Mouse (Mus musculus) embryonic facial prominence, embryonic 13.5 days (tissue): Measurements from ENCODE around the gene Grin2c. TPM values are rescaled to one million over a fixed set of nuclear protein-coding genes. Genes with fewer than 3 reads are reported as not detected.

Experiments used
- ATAC-seq: fragments of 200-750 bp; cut with Nextera tagmentation; 2 replicates; pipeline ENCODE4 v1.8.0; 2017; ENCODE audit warnings: low read depth; ENCODE audit not compliant: insufficient number of reproducible peaks, insufficient read depth, low FRiP score, low TSS enrichment
- H3K27ac ChIP-seq: fragments of 300-500 bp; sonication (generic); 2 replicates; pipeline ENCODE4 v1.5.1; 2015; ENCODE audit warnings: moderate library complexity, mild to moderate bottlenecking, inconsistent platforms
- H3K27me3 ChIP-seq: fragments of 300-500 bp; sonication (generic); 2 replicates; pipeline ENCODE4 v1.6.1; 2015; ENCODE audit warnings: mild to moderate bottlenecking, inconsistent platforms
- H3K36me3 ChIP-seq: fragments of 300-500 bp; sonication (generic); 2 replicates; pipeline ENCODE4 v1.6.1; 2015; ENCODE audit warnings: mild to moderate bottlenecking, inconsistent platforms
- H3K4me1 ChIP-seq: fragments of 300-500 bp; sonication (generic); 2 replicates; pipeline ENCODE4 v1.6.1; 2015; ENCODE audit warnings: inconsistent platforms
- H3K4me2 ChIP-seq: fragments of 300-500 bp; sonication (generic); 2 replicates; pipeline ENCODE4 v1.6.1; 2015; ENCODE audit warnings: moderate library complexity, mild to moderate bottlenecking, inconsistent platforms
- H3K4me3 ChIP-seq: fragments of 300-500 bp; sonication (generic); 2 replicates; pipeline ENCODE4 v1.5.1; 2015; ENCODE audit warnings: mild to moderate bottlenecking, inconsistent platforms
- H3K9ac ChIP-seq: fragments of 300-500 bp; sonication (generic); 2 replicates; pipeline ENCODE4 v1.6.1; 2015; ENCODE audit warnings: mild to moderate bottlenecking, inconsistent platforms
- H3K9me3 ChIP-seq: fragments of 300-500 bp; sonication (generic); 2 replicates; pipeline ENCODE4 v1.6.1; 2016; ENCODE audit warnings: inconsistent platforms
- WGBS: fragments of 180-500 bp; shearing (Covaris S2); methylation state at CpG from one replicate; pipeline ENCODE4 v1.1.7; 2015; ENCODE audit warnings: mixed read lengths; 5-methylcytosine and 5-hydroxymethylcytosine counted together
- polyA plus RNA-seq: library from polyadenylated mRNA; unstranded; fragments of >200 nt; fragmentation: Nextera tagmentation; extraction: Ambion mirVana; gene quantifications from 2 replicates; pipeline ENCODE4 v1.2.1, GENCODE M21; 2015

The Grin2c gene
- polyA plus RNA-seq: not detected in 2 replicates

DNA sequence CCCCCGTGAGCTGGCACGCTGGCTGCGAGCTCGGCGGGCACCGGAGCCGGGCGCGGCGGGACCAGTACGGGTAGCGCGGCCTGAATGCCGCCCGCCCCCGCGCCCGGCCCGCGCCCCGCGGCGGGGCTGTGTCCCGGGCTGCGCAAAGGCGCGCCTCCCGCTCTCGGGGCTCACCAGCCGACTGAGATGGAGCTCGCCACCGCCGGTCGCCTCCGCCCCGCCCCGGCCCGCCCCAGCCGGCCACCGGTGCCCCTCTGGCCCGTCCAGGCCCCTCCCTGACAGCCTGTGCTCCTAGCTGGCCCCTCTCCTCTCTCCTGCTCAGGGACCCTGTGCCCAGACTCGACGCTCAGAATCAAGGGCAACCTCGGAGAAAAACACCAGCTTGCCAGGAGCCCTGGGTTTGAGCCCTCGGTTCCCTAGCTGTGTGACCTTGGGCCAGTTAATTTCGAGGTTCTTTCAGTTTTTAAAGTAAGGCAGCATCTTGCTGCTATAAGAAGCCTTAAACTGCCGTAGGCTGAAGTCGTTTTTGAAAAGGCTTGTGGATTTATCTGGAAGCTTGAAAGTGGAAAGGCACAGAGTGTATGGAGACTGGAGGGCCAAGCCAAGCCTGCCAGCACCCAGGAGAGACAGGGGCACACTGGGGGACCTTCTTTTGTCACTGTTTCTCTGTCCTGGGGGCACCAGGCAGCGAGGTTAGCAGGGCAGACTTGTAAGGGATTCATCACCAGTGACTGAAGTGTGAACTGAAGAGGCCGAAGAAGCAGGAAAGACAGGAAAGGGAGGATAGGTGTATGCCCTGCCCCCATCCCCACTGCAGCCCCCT lies at the start of gene Grin2c:
Gene Grin2c, minus strand, starts transcription at position 183 of the 823 bp plus-strand sequence.
- Histone ChIP-seq H3K9me3 (no peaks in the 10 kb centered on the region), H3K4me2 (peak within 1 kb of the TSS; percentile 78), H3K27ac (no peak within 1 kb of the TSS), H3K4me1 (peaks cover 19% of the 10 kb centered on the region), H3K4me3 (peak within 1 kb of the TSS; percentile 46), H3K27me3 (peaks cover 75% of the 10 kb centered on the region), H3K36me3 (peaks cover 21% of the 10 kb centered on the region), H3K9ac (peak within 1 kb of the TSS; percentile 63)
- ATAC-seq: no peak
- WGBS: 5% methylated on average over 46 of the region's 50 CpGs

DNA sequence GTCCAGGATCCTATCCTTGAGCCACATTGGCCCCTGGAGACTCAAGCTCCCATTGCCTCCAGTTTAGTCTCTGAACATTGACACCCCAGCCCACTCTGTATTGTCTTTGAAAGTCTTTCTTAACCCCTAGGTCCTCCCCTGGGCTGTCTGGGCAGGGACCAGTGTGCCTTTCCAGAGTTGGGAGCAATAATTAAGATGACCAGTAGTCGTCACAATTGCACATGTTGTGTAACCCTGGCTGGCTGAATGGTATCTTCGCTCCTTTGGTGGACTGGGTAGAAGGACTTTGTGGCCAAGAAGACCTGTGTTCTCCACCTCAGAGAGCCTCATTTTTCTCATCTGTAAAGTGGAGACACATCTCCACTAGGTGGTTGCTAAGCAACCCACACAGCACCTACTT lies 47.2 kb upstream of the Grin2c start:
- no peak overlapping the region for H3K9ac ChIP-seq
- H3K4me1 ChIP-seq: peaks cover 3% of the 10 kb centered on the region; the same call in 1 of the 2 replicates
- WGBS: 45% methylated on average over 2 of the region's 2 CpGs
- no peak overlapping the region for H3K4me3 ChIP-seq
- H3K9me3 ChIP-seq: no peaks in the 10 kb centered on the region
- no peak overlapping the region for H3K4me2 ChIP-seq
- H3K27ac ChIP-seq: no peak overlapping the region
- H3K27me3 ChIP-seq: peaks cover 77% of the 10 kb centered on the region
- no peak for ATAC-seq
- no peaks in the 10 kb centered on the region for H3K36me3 ChIP-seq

DNA sequence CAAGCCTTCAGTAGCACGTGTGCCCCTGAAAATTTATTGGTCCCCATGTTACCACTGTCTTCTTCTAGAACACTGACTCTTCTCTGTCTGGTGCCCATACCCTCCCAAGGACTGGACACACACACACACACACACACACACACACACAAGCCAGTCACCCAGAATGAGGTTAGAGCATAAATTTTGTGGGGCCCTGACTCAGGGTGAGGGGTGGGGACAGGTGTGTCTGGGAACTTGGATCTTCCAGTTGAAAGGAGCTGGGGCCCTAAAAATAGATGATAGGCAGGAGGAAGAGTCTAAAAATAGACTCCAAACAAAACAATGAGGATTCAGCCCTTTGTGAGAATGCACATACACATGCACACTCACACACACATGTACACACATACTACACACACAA lies 41.7 kb upstream of the Grin2c start:
- peaks cover 43% of the 10 kb centered on the region for H3K27me3 ChIP-seq
- ATAC-seq: no peak

DNA sequence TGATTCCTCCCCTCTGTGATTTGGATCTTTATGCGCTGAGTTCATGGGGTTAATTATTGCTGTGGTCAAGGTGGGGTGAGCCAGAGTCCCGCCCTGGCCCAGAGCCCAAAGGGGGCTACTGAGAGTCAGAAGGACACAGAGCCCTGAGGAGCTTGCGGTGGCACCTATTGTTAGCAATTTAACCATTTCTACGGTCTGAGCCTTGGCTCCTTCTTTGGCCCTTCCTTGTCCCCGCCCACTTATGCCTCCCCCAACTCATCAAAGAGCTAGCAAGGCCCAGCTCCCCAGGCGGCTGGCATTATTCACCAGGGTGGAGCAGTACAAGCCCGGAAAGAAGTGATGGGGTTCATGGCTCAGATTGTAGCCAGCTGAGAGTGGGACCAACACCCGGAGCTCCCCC lies 39.8 kb upstream of the Grin2c start, which contains the start of gene Otop2:
Gene Otop2, plus strand, starts transcription at position 301 of the 400 bp plus-strand sequence.
- Histone ChIP-seq H3K27me3 (peaks cover 24% of the 10 kb centered on the region), H3K9me3 (no peaks in the 10 kb centered on the region)
- WGBS: 9% methylated on average over 8 of the region's 8 CpGs

More for the DNA sequence above, 41.7 kb upstream of the Grin2c start:
- no peaks in the 10 kb centered on the region for H3K36me3 ChIP-seq
- no peak overlapping the region for H3K4me2 ChIP-seq
- 65% methylated on average over 1 of the region's 1 CpGs for WGBS
- H3K9me3 ChIP-seq: no peaks in the 10 kb centered on the region
- H3K27ac ChIP-seq: no peak overlapping the region
- H3K9ac ChIP-seq: no peak overlapping the region
- peaks cover 13% of the 10 kb centered on the region for H3K4me1 ChIP-seq
- no peak overlapping the region for H3K4me3 ChIP-seq

DNA sequence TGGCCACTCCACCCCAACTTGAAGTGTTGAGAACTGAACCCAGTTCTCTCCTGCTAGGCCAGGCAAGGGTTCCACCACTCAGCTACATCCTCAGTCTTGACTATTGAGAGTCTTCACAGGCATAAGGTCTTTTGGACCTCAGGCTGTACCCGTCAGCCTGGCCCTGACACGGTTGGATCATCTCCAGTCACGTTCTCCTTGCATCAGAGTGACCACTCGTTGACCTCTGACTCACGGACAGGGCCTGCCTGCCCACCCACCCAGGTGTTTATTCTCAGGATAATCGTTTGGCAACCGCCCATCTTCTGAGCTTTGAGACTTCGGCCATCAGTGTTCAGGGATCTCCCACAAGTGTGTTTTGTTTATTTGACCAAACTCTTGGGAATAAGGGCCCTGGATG lies 36.1 kb upstream of the Grin2c start:
- Histone ChIP-seq H3K4me2 (no peak overlapping the region), H3K4me1 (peaks cover 13% of the 10 kb centered on the region), H3K36me3 (no peaks in the 10 kb centered on the region), H3K27me3 (peaks cover 35% of the 10 kb centered on the region), H3K4me3 (no peak overlapping the region), H3K9me3 (peaks cover 4% of the 10 kb centered on the region; the same call in 1 of the 2 replicates), H3K9ac (no peak overlapping the region), H3K27ac (no peak overlapping the region)
- no peak for ATAC-seq
- WGBS: 73% methylated on average over 8 of the region's 8 CpGs

More for the DNA sequence above, 39.8 kb upstream of the Grin2c start, which contains the start of gene Otop2:
- H3K9ac ChIP-seq: no peak within 1 kb of the TSS
- H3K4me3 ChIP-seq: no peak within 1 kb of the TSS
- peaks cover 13% of the 10 kb centered on the region for H3K4me1 ChIP-seq
- H3K4me2 ChIP-seq: no peak within 1 kb of the TSS
- no peak within 1 kb of the TSS for H3K27ac ChIP-seq
- no peaks in the 10 kb centered on the region for H3K36me3 ChIP-seq
- ATAC-seq: no peak

DNA sequence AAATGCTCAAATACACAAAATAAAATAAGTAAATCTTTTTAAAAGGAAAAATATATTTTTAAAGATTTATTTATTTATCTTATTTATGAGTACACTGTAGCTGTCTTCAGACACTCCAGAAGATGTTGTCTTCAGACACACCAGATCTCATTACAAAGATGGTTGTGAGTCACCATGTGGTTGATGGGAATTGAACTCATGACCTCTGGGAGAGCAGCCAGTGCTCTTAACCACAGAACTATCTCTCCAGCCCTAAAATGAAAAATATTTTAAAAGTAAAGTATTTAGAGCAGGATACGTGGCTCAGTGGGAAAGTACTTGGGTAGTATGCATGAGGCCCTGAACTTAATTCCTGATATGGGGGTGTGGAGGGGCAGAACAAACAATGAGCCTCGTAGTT lies 34.3 kb upstream of the Grin2c start:
- no peak for ATAC-seq
- H3K27me3 ChIP-seq: peaks cover 40% of the 10 kb centered on the region
- H3K27ac ChIP-seq: no peak overlapping the region
- peaks cover 4% of the 10 kb centered on the region; the same call in 1 of the 2 replicates for H3K9me3 ChIP-seq
- no peak overlapping the region for H3K4me2 ChIP-seq
- peaks cover 11% of the 10 kb centered on the region for H3K4me1 ChIP-seq
- WGBS: 83% methylated on average over 2 of the region's 2 CpGs
- H3K9ac ChIP-seq: no peak overlapping the region
- no peak overlapping the region for H3K4me3 ChIP-seq
- no peaks in the 10 kb centered on the region for H3K36me3 ChIP-seq

DNA sequence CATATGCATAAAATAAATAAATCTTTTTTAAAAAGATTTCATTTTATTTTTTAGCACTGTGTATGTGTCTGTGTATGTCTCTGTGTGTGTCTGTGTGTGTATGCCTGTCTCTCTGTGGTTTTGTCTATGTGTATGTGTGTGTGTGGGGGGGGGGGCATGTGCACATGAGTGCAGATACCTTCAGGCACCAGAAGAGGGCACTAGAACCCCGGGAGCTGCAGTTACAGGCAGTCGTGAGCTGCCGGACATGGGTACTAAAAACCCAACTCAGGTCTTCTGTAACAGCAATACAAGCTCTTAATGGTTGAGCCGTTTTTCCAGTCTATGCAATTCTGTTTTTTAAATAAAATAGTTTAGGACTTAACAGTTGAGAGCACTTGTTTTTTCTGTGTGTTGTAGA lies 33.7 kb upstream of the Grin2c start:
- H3K27me3 ChIP-seq: peaks cover 45% of the 10 kb centered on the region
- H3K9ac ChIP-seq: no peak overlapping the region
- H3K27ac ChIP-seq: no peak overlapping the region
- no peak overlapping the region for H3K4me3 ChIP-seq
- H3K4me2 ChIP-seq: no peak overlapping the region
- H3K36me3 ChIP-seq: no peaks in the 10 kb centered on the region
- peaks cover 11% of the 10 kb centered on the region for H3K4me1 ChIP-seq
- WGBS: 78% methylated on average over 4 of the region's 4 CpGs
- ATAC-seq: no peak
- peaks cover 4% of the 10 kb centered on the region; the same call in 1 of the 2 replicates for H3K9me3 ChIP-seq

DNA sequence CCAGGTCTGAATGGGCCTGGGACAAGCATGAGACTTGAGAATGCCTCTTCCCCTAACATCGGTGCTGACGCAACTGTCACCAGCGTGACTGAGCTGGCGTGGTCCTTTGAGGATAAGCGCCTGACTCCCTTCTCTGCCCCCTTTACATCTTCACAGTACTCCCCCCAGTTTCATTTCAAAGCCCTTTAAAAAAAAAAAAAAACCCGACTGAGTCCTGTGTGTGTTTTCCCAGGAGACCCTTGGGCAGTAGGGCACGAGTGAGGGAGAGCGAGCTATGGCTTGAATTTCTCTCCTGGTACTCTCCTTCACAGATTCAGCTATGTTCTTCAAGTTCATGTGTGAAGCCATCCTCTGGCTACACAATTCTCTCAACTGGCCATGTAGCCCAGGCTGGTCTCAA lies 31.1 kb upstream of the Grin2c start:
- ATAC-seq: no peak
- H3K4me3 ChIP-seq: no peak overlapping the region
- WGBS: 53% methylated on average over 8 of the region's 8 CpGs

DNA sequence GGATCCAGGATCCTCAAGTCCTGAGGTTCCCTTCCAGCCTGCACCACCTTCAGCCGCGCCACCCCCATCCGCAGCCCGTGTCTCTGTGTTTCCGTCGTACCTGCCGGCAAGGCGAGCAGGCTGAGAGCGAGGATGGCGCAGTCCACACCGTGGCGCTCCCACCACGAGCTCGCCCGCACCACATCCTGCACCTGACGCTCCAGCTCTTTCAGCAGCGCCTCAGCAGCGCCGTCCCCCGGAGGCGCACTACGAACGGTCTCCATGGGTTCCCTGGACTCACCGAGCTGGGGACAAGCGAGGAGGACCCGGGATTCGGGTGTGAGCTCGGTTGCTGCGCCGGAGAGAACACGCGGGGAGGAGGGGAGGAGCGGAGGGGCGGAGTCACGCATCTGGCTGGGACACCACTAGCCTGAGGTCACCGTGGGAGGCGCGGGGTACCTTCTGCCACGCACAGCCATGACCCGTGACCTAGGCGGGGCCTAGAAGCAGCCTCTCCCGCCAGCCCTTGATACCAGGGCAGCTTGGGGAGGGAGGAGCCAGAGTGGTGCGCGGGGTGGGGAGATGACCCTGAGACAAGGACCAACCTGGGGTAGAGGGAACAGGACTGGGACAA lies 30.3 kb upstream of the Grin2c start, which contains the start of gene Fads6:
Gene Fads6, minus strand, starts transcription at position 450 of the 613 bp plus-strand sequence.
- Histone ChIP-seq H3K27me3 (peaks cover 42% of the 10 kb centered on the region), H3K4me2 (peak within 1 kb of the TSS; percentile 91), H3K4me3 (peak within 1 kb of the TSS; percentile 50), H3K27ac (no peak within 1 kb of the TSS), H3K9me3 (peaks cover 4% of the 10 kb centered on the region; the same call in 1 of the 2 replicates), H3K36me3 (no peaks in the 10 kb centered on the region), H3K4me1 (peaks cover 7% of the 10 kb centered on the region; the same call in 1 of the 2 replicates), H3K9ac (peak within 1 kb of the TSS; percentile 67)
- 0 out of 2 replicates have a peak, but pooled peaks have one; percentile 45 for ATAC-seq
- 1% methylated on average over 44 of the region's 44 CpGs for WGBS

More for the DNA sequence above, 31.1 kb upstream of the Grin2c start:
- Histone ChIP-seq H3K4me1 (peaks cover 7% of the 10 kb centered on the region; the same call in 1 of the 2 replicates), H3K27ac (no peak overlapping the region), H3K36me3 (no peaks in the 10 kb centered on the region), H3K27me3 (peaks cover 42% of the 10 kb centered on the region), H3K9me3 (peaks cover 4% of the 10 kb centered on the region; the same call in 1 of the 2 replicates), H3K9ac (no peak overlapping the region), H3K4me2 (no peak overlapping the region)

DNA sequence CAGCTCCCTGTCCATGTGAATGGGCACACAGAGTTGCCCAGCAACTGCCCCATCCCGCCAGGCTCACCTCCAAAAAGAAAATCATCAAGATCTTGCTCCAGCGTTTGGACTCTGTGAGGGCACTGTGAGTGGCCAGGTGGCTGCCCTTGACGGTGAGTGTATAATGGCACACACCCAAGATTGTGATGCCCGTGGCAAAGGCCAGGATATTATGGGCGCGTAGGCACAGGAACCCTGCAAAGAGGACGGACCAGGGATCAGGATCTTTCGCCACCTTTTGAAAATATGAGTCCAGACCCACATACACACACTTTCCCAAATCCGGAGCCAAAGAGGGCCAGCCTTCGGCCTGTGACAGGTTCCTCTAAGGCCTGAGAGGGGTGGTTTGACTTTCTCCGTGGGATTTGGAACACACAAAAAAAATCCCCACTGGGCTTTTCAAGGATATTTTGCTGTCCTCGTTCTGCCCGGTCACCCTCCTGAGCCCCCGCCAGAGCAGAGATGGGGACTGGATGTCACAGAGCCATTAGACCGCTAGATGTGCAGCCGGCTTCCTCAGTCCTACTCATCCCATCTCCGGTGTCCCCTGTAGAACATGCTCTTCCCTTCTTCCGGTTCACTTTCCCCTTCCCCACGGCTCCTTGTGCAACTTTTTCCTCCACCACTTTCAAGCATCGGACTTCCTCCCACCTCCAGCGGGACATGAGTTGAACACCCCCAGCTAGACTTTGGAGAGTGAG lies 29.6 kb upstream of the Grin2c start:
- Histone ChIP-seq H3K9ac (peak overlapping the region; percentile 67), H3K27me3 (peaks cover 42% of the 10 kb centered on the region), H3K4me2 (peak overlapping the region; percentile 91), H3K4me1 (peaks cover 7% of the 10 kb centered on the region; the same call in 1 of the 2 replicates), H3K36me3 (no peaks in the 10 kb centered on the region), H3K9me3 (peaks cover 4% of the 10 kb centered on the region; the same call in 1 of the 2 replicates), H3K27ac (no peak overlapping the region), H3K4me3 (peak overlapping the region; percentile 50)
- WGBS: 54% methylated on average over 21 of the region's 21 CpGs
- no peak for ATAC-seq

DNA sequence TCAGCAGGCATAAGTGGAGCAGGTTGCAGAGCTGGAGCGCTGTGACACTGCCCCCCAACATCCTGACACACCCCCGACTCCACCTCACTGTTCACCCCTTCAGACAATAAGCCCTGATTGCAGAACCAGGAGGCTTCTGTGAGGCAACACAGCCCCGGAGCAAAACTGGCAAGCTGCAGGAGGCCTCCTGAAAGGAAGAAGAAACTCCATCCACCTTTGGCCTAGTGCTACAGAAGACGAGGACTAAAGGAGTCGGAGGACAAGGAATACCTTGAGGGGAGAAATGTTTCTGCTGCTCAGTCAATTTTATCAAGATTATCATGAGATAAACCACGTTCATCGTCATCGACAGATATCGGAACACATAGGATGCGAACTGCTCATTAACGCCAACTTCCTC lies 28.9 kb upstream of the Grin2c start:
- no peak for ATAC-seq
- H3K27me3 ChIP-seq: peaks cover 42% of the 10 kb centered on the region
- H3K27ac ChIP-seq: no peak overlapping the region
- H3K4me2 ChIP-seq: no peak overlapping the region
- H3K4me3 ChIP-seq: no peak overlapping the region
- no peaks in the 10 kb centered on the region for H3K36me3 ChIP-seq
- WGBS: 86% methylated on average over 11 of the region's 11 CpGs
- H3K4me1 ChIP-seq: peaks cover 7% of the 10 kb centered on the region; the same call in 1 of the 2 replicates
- H3K9me3 ChIP-seq: peaks cover 4% of the 10 kb centered on the region; the same call in 1 of the 2 replicates
- no peak overlapping the region for H3K9ac ChIP-seq
